In genomic region chr6:146537111-146537510, GRCm38 (mm10) we compare ENCODE assay signal across 23 mouse cellular contexts. TPM values are rescaled to one million over a fixed set of nuclear protein-coding genes. Genes with fewer than 3 reads are reported as not detected.
DNase-seq lines count a peak whose midpoint lies in the region; ATAC-seq and TF ChIP-seq lines count a peak whose summit lies in the region.
"Had no signal": no experiment of that assay in that cellular context is flagged by ENCODE, and none has a peak within 500 bp of the region (broad histone marks: within the 10 kb centered on the region; RNA-seq: fewer than 3 reads in every experiment).

No protein-coding gene starts in this region.

- DNase-seq in heart, postnatal 4 days: no peak
- DNase-seq in heart, postnatal 0 days (ENCODE audit: low spot score): no peak
- DNase-seq in heart, adult 8-10 months (ENCODE audit: low spot score): no peak
- DNase-seq in cerebellum, postnatal 14 days: no peak
- DNase-seq: adrenal gland, postnatal 10 days; cerebellum, adult 2 months; gastrocnemius, adult 2 months; kidney, adult 8-10 months; kidney, postnatal 10 days; left cerebral cortex, postnatal 4 days; lung, postnatal 4 days had no signal

- 0 out of 2 replicates have a peak, but pooled peaks have one; percentile 29 for ATAC-seq in heart, embryonic 11.5 days (replicated peaks; ENCODE audit: insufficient number of reproducible peaks, low FRiP score, low TSS enrichment)
- peak; percentile 47; the same call in 1 of the 2 replicates for ATAC-seq in heart, postnatal 0 days (ENCODE audit: insufficient read depth, low read depth)
- ATAC-seq in intestine, embryonic 16.5 days: peak; percentile 62
- ATAC-seq in stomach, embryonic 16.5 days (ENCODE audit: insufficient read depth, low FRiP score): peak; percentile 72; the same call in 1 of the 2 replicates
- ATAC-seq: activated CD4-positive, CD25-positive, alpha-beta regulatory T cell, adult 4 months; forebrain, embryonic 14.5 days; midbrain, embryonic 15.5 days had no signal

- no peak for TF ChIP-seq EP300 in heart, postnatal 0 days (IDR thresholded peaks at IDR 0.05; ENCODE audit: low read depth)

- no peaks in the 10 kb centered on the region; the same call in 1 of the 2 replicates for H3K9me3 ChIP-seq in heart, embryonic 11.5 days (replicated peaks; ENCODE audit: control insufficient read depth, low read length)
- no peaks in the 10 kb centered on the region for H3K9me3 ChIP-seq in heart, postnatal 0 days (replicated peaks; ENCODE audit: control insufficient read depth, low read length)
- H3K9me3 ChIP-seq in intestine, embryonic 16.5 days (ENCODE audit: control insufficient read depth, low read length): no peaks in the 10 kb centered on the region
- no peaks in the 10 kb centered on the region for H3K9me3 ChIP-seq in stomach, embryonic 16.5 days (replicated peaks; ENCODE audit: control insufficient read depth, low read length)
- H3K9me3 ChIP-seq: embryonic facial prominence, embryonic 15.5 days; hindbrain, embryonic 12.5 days; limb, embryonic 15.5 days; lung, embryonic 15.5 days; midbrain, embryonic 15.5 days; neural tube, embryonic 13.5 days had no signal

- no peak overlapping the region for H3K9ac ChIP-seq in heart, embryonic 11.5 days (ENCODE audit: low read depth, low read length)
- H3K9ac ChIP-seq in heart, postnatal 0 days (replicated peaks; ENCODE audit: low read depth, low read length): no peak overlapping the region
- no peak overlapping the region for H3K9ac ChIP-seq in intestine, embryonic 16.5 days (ENCODE audit: low read depth, low read length)
- H3K9ac ChIP-seq in stomach, embryonic 16.5 days (ENCODE audit: low read length): no peak overlapping the region
- H3K9ac ChIP-seq: embryonic facial prominence, embryonic 15.5 days; hindbrain, embryonic 12.5 days; limb, embryonic 15.5 days; liver, embryonic 14.5 days; lung, embryonic 15.5 days; midbrain, embryonic 15.5 days; neural tube, embryonic 13.5 days had no signal

- H3K4me1 ChIP-seq in heart, embryonic 11.5 days (ENCODE audit: control insufficient read depth, insufficient read depth, low read length): peaks cover 8% of the 10 kb centered on the region; the same call in 1 of the 2 replicates
- H3K4me1 ChIP-seq in heart, postnatal 0 days (ENCODE audit: control insufficient read depth, insufficient read depth): no peaks in the 10 kb centered on the region
- no peaks in the 10 kb centered on the region for H3K4me1 ChIP-seq in intestine, embryonic 16.5 days (ENCODE audit: control insufficient read depth, insufficient read depth, low read length)
- no peaks in the 10 kb centered on the region for H3K4me1 ChIP-seq in stomach, embryonic 16.5 days (ENCODE audit: control insufficient read depth, insufficient read depth, low read length)
- H3K4me1 ChIP-seq: embryonic facial prominence, embryonic 15.5 days; hindbrain, embryonic 12.5 days; limb, embryonic 15.5 days; lung, embryonic 15.5 days; midbrain, embryonic 15.5 days; neural tube, embryonic 13.5 days had no signal

- 44% methylated on average over 4 of the region's 4 CpGs for WGBS in heart, embryonic 11.5 days (ENCODE audit: insufficient replicate concordance)
- 46% methylated on average over 4 of the region's 4 CpGs for WGBS in heart, postnatal 0 days
- WGBS in intestine, embryonic 16.5 days: 59% methylated on average over 4 of the region's 4 CpGs
- WGBS in stomach, embryonic 16.5 days: 58% methylated on average over 4 of the region's 4 CpGs

- H3K27ac ChIP-seq in heart, embryonic 11.5 days (ENCODE audit: low read depth, low read length): peak overlapping the region; percentile 8; the same call in 1 of the 2 replicates
- 0 out of 2 replicates have a peak overlapping the region, but pooled peaks have one; percentile 12 for H3K27ac ChIP-seq in heart, postnatal 0 days (ENCODE audit: low read depth)
- no peak overlapping the region for H3K27ac ChIP-seq in intestine, embryonic 16.5 days (ENCODE audit: low read length)
- H3K27ac ChIP-seq in stomach, embryonic 16.5 days (ENCODE audit: low read length): no peak overlapping the region
- H3K27ac ChIP-seq: embryonic facial prominence, embryonic 15.5 days; gastrocnemius, adult 2 months; hindbrain, embryonic 12.5 days; limb, embryonic 15.5 days; liver, embryonic 14.5 days; lung, embryonic 15.5 days; midbrain, embryonic 15.5 days; neural tube, embryonic 13.5 days had no signal

- no peak overlapping the region for H3K4me2 ChIP-seq in heart, embryonic 11.5 days
- H3K4me2 ChIP-seq in heart, postnatal 0 days (ENCODE audit: low read depth, low read length): no peak overlapping the region
- H3K4me2 ChIP-seq in intestine, embryonic 16.5 days (ENCODE audit: low read depth, low read length): no peak overlapping the region
- no peak overlapping the region for H3K4me2 ChIP-seq in stomach, embryonic 16.5 days (ENCODE audit: low read depth, low read length)
- H3K4me2 ChIP-seq: embryonic facial prominence, embryonic 15.5 days; hindbrain, embryonic 12.5 days; limb, embryonic 15.5 days; lung, embryonic 15.5 days; midbrain, embryonic 15.5 days; neural tube, embryonic 13.5 days had no signal

- no peak for TF ChIP-seq CTCF in heart, postnatal 0 days (IDR thresholded peaks at IDR 0.05; ENCODE audit: low read depth)

- H3K4me3 ChIP-seq in heart, embryonic 11.5 days (ENCODE audit: low read depth, low read length): no peak overlapping the region
- no peak overlapping the region for H3K4me3 ChIP-seq in heart, postnatal 0 days (ENCODE audit: low read depth, low read length)
- no peak overlapping the region for H3K4me3 ChIP-seq in intestine, embryonic 16.5 days (ENCODE audit: low read length)
- no peak overlapping the region for H3K4me3 ChIP-seq in stomach, embryonic 16.5 days (replicated peaks; ENCODE audit: low read length)
- H3K4me3 ChIP-seq: embryonic facial prominence, embryonic 15.5 days; gastrocnemius, adult 2 months; hindbrain, embryonic 12.5 days; limb, embryonic 15.5 days; lung, embryonic 15.5 days; midbrain, embryonic 15.5 days; neural tube, embryonic 13.5 days had no signal

- no peaks in the 10 kb centered on the region; the same call in 1 of the 2 replicates for H3K36me3 ChIP-seq in heart, embryonic 11.5 days (ENCODE audit: control insufficient read depth, insufficient read depth, low read length)
- no peaks in the 10 kb centered on the region for H3K36me3 ChIP-seq in heart, postnatal 0 days (replicated peaks; ENCODE audit: control insufficient read depth, insufficient read depth, low read length)
- H3K36me3 ChIP-seq in intestine, embryonic 16.5 days (ENCODE audit: control insufficient read depth, insufficient read depth, low read length): no peaks in the 10 kb centered on the region
- H3K36me3 ChIP-seq in stomach, embryonic 16.5 days (ENCODE audit: control insufficient read depth, insufficient read depth, low read length): no peaks in the 10 kb centered on the region
- H3K36me3 ChIP-seq: embryonic facial prominence, embryonic 15.5 days; hindbrain, embryonic 12.5 days; limb, embryonic 15.5 days; lung, embryonic 15.5 days; midbrain, embryonic 15.5 days; neural tube, embryonic 13.5 days had no signal

- H3K27me3 ChIP-seq in heart, embryonic 11.5 days (ENCODE audit: control insufficient read depth, insufficient read depth, low read length): no peaks in the 10 kb centered on the region
- H3K27me3 ChIP-seq in heart, postnatal 0 days (ENCODE audit: control insufficient read depth, insufficient read depth, low read length): no peaks in the 10 kb centered on the region
- H3K27me3 ChIP-seq in intestine, embryonic 16.5 days (replicated peaks; ENCODE audit: control insufficient read depth, insufficient read depth, low read length): peaks cover 2% of the 10 kb centered on the region; the same call in 1 of the 2 replicates
- no peaks in the 10 kb centered on the region for H3K27me3 ChIP-seq in stomach, embryonic 16.5 days (ENCODE audit: control insufficient read depth, insufficient read depth, low read length)
- H3K27me3 ChIP-seq: embryonic facial prominence, embryonic 15.5 days; hindbrain, embryonic 12.5 days; limb, embryonic 15.5 days; lung, embryonic 15.5 days; midbrain, embryonic 15.5 days; neural tube, embryonic 13.5 days had no signal

RNA-seq across cellular contexts. Expression of gene Itpr2, which starts 35.1 kb away (rescaled TPM):
- polyA plus RNA-seq in heart, embryonic 11.5 days (2014; fragmentation: Nextera tagmentation; extraction: Ambion mirVana): 31.3 and 33.6 TPM in 2 replicates
- total RNA-seq in heart, postnatal 4 days (2021): 10 to 100 TPM; 38.6 to 45.5 TPM
- 51.4 and 59.5 TPM in 2 replicates for total RNA-seq in heart, postnatal 0 days (2014; rRNA removed; ENCODE audit: low replicate concordance)
- polyA plus RNA-seq in heart, postnatal 0 days (2015; fragmentation: Nextera tagmentation; extraction: Ambion mirVana): 24.2 and 26.5 TPM in 2 replicates
- 10 to 100 TPM; 19.4 to 28.1 (median 21.2) TPM for total RNA-seq in heart, adult 8-10 months (2022)
- polyA plus RNA-seq in intestine, embryonic 16.5 days (2015; fragmentation: Nextera tagmentation; extraction: Ambion mirVana): 7.5 and 8.5 TPM in 2 replicates
- 13.2 and 14.8 TPM in 2 replicates for polyA plus RNA-seq in stomach, embryonic 16.5 days (2015; fragmentation: Nextera tagmentation; extraction: Ambion mirVana)

RNA-seq across cellular contexts. Expression of gene Fgfr1op2, which starts 39.9 kb away (rescaled TPM):
- 92.8 and 93.4 TPM in 2 replicates for polyA plus RNA-seq in heart, embryonic 11.5 days (2014; fragmentation: Nextera tagmentation; extraction: Ambion mirVana)
- 10 to 100 TPM; 63.8 to 66.8 TPM for total RNA-seq in heart, postnatal 4 days (2021)
- 61.4 and 81.9 TPM in 2 replicates for total RNA-seq in heart, postnatal 0 days (2014; rRNA removed; ENCODE audit: low replicate concordance)
- polyA plus RNA-seq in heart, postnatal 0 days (2015; fragmentation: Nextera tagmentation; extraction: Ambion mirVana): 81.3 and 87.8 TPM in 2 replicates
- 10 to 100 TPM; 66.1 to 70.9 (median 68.7) TPM for total RNA-seq in heart, adult 8-10 months (2022)
- polyA plus RNA-seq in intestine, embryonic 16.5 days (2015; fragmentation: Nextera tagmentation; extraction: Ambion mirVana): 86.0 and 86.6 TPM in 2 replicates
- polyA plus RNA-seq in stomach, embryonic 16.5 days (2015; fragmentation: Nextera tagmentation; extraction: Ambion mirVana): 96.6 and 98.8 TPM in 2 replicates

RNA-seq across cellular contexts. Expression of gene Ints13, which starts 40.5 kb away (rescaled TPM):
- polyA plus RNA-seq in heart, embryonic 11.5 days (2014; fragmentation: Nextera tagmentation; extraction: Ambion mirVana): 51.8 and 56.3 TPM in 2 replicates
- 10 to 100 TPM; 28.4 to 35.0 TPM for total RNA-seq in heart, postnatal 4 days (2021)
- total RNA-seq in heart, postnatal 0 days (2014; rRNA removed; ENCODE audit: low replicate concordance): 23.1 and 24.4 TPM in 2 replicates
- 28.8 and 29.3 TPM in 2 replicates for polyA plus RNA-seq in heart, postnatal 0 days (2015; fragmentation: Nextera tagmentation; extraction: Ambion mirVana)
- 10 to 100 TPM; 18.7 to 21.4 (median 20.1) TPM for total RNA-seq in heart, adult 8-10 months (2022)
- polyA plus RNA-seq in intestine, embryonic 16.5 days (2015; fragmentation: Nextera tagmentation; extraction: Ambion mirVana): 44.3 and 47.4 TPM in 2 replicates
- polyA plus RNA-seq in stomach, embryonic 16.5 days (2015; fragmentation: Nextera tagmentation; extraction: Ambion mirVana): 56.6 and 65.3 TPM in 2 replicates

Comparison
In these comparisons a context has a peak if more than half of its experiments do, and no peak if none do; other contexts are left out.
1. H3K27ac ChIP-seq: peak in heart, embryonic 11.5 days (single experiment) and heart, postnatal 0 days (single experiment); none in intestine, embryonic 16.5 days (single experiment) and stomach, embryonic 16.5 days (single experiment).
2. Peak in every context shown above with its lines, with median percentiles within 50 percentile points of each other: ATAC-seq.